Mouse (Mus musculus): Measurements from ENCODE around the gene Dock3.

DNA sequence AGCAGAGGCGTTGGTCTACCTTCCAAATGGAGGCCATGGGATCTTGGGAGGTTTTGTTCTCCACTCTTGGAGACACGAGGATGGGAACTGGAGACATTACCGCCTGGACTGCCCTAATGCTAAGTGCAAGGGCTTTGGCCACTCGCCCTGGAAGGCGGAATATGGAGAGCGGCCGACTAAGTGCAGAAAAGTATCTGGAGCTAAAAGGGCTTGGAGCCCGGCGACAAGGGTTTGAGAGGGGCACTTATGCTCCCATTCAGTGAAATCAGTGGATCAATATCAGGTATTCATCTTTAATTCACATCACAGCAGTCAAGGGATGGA is 339.2 kb downstream of the Dock3 start:
- TF ChIP-seq CTCF (IDR thresholded peaks at IDR 0.05): no peak
- no peak for TF ChIP-seq POLR2A (IDR thresholded peaks at IDR 0.05; ENCODE audit: insufficient read depth, low read depth, low read length)
- TF ChIP-seq EP300 (IDR thresholded peaks at IDR 0.05; ENCODE audit: insufficient read depth, low read depth, low read length): no peak

All from heart, adult 2 months (tissue).